Mouse (Mus musculus) liver, postnatal 0 days (tissue): ENCODE results near the gene Fam131c. TPM values are rescaled to one million over a fixed set of nuclear protein-coding genes. Genes with fewer than 3 reads are reported as not detected.

Source experiments
- ATAC-seq: fragments of 200-750 bp; cut with Nextera tagmentation; 2 replicates; pipeline ENCODE4 v1.8.0; 2017; ENCODE audit warnings: mild to moderate bottlenecking, moderate library complexity
- DNase-seq: peaks from one replicate; pipeline ENCODE4 v3.0.0-alpha.2; 2016
- H3K27ac ChIP-seq: fragments of 300-500 bp; sonication (generic); 2 replicates; pipeline ENCODE4 v1.5.1; 2014; ENCODE audit warnings: antibody characterized with exemption, moderate library complexity, mild to moderate bottlenecking, low read depth
- H3K27me3 ChIP-seq: fragments of 300-500 bp; sonication (generic); 2 replicates; pipeline ENCODE4 v1.6.1; 2014; ENCODE audit warnings: low read length, control low read depth, mixed read lengths; ENCODE audit not compliant: insufficient read depth
- H3K36me3 ChIP-seq: fragments of 300-500 bp; sonication (generic); replicated peaks from 2 replicates; pipeline ENCODE4 v1.6.1; 2014; ENCODE audit warnings: mild to moderate bottlenecking, control low read depth, low read length, moderate library complexity, mixed read lengths; ENCODE audit not compliant: insufficient read depth
- H3K4me1 ChIP-seq: fragments of 300-500 bp; sonication (generic); 2 replicates; pipeline ENCODE4 v1.6.1; 2014; ENCODE audit warnings: antibody characterized with exemption, mild to moderate bottlenecking, control low read depth; ENCODE audit not compliant: insufficient read depth
- H3K4me2 ChIP-seq: fragments of 300-500 bp; sonication (generic); 2 replicates; pipeline ENCODE4 v1.6.1; 2014; ENCODE audit warnings: low read depth, mild to moderate bottlenecking, low read length, moderate library complexity, mixed read lengths
- H3K4me3 ChIP-seq: fragments of 300-500 bp; sonication (generic); 2 replicates; pipeline ENCODE4 v1.5.1; 2014; ENCODE audit warnings: low read depth, low read length
- H3K9ac ChIP-seq: fragments of 300-500 bp; sonication (generic); replicated peaks from 2 replicates; pipeline ENCODE4 v1.6.1; 2014; ENCODE audit warnings: mild to moderate bottlenecking, moderate library complexity
- H3K9me3 ChIP-seq: fragments of 300-500 bp; sonication (generic); 2 replicates; pipeline ENCODE4 v1.6.1; 2016; ENCODE audit warnings: mild to moderate bottlenecking, control low read depth, low read length, mixed read lengths
- CTCF ChIP-seq: sonication (generic); IDR thresholded peaks from 2 replicates; pipeline ENCODE4 v1.5.1; 2016; ENCODE audit warnings: antibody characterized with exemption, low read depth
- EP300 ChIP-seq: IDR thresholded peaks from 2 replicates; pipeline ENCODE4 v1.6.1; 2016; ENCODE audit warnings: antibody characterized with exemption, low read depth, mild to moderate bottlenecking
- WGBS: fragments of 180-500 bp; shearing (Covaris S2); extraction: QIAGEN DNeasy Blood & Tissue Kit; methylation state at CpG from one replicate; pipeline ENCODE4 v1.1.7; 2014; ENCODE audit not compliant: insufficient replicate concordance; 5-methylcytosine and 5-hydroxymethylcytosine counted together
- polyA plus RNA-seq: library from polyadenylated mRNA; unstranded; fragments of >200 nt; fragmentation: Nextera tagmentation; extraction: Ambion mirVana; gene quantifications from 2 replicates; pipeline ENCODE4 v1.2.1, GENCODE M21; 2015

Fam131c gene
- polyA plus RNA-seq, 1 experiment from 2014 or later: 0.53 TPM

DNA sequence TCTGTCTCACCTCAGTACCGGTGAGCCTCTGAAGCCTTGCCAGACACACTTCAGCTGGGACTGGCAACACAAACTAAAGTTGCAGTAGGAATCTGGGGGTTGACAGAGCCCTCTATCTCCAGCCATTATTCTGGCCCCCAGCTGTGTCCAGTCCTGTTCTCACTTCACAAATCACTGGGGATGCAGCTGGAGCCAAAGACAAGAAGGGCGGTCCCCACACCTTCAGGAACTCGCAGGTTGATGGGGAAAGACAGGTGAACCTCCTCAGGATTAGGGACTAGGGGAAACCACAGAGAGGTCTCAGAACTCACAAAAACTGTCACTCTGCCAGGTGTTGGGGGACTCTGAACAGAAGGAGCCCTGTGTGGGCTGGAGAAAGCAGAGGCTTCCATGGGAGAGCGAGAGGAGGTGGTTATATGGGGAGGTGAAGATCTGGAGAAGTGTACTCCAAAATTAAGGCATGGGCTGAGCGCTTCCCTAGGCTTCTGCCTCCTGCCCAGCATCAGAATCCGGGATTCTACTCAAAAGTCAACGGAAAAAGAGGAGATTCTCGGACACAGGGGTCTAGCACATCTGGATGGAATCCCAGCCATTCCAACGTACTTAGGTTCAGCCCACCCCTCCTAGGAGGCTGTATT is 52.3 kb downstream of the Fam131c start, which contains the start of gene Hspb7:
Hspb7 (plus strand) TSS at position 588 of the 638 bp plus-strand sequence.
- no peak within 1 kb of the TSS for H3K4me2 ChIP-seq
- TF ChIP-seq CTCF (no peak), EP300 (no peak)
- ATAC-seq (no peak), DNase-seq (no peak)
- no peaks in the 10 kb centered on the region; the same call in 1 of the 2 replicates for H3K4me1 ChIP-seq
- H3K36me3 ChIP-seq: no peaks in the 10 kb centered on the region
- H3K27ac ChIP-seq: no peak within 1 kb of the TSS
- WGBS: 58% methylated on average over 9 of the region's 9 CpGs
- no peaks in the 10 kb centered on the region for H3K9me3 ChIP-seq
- no peak within 1 kb of the TSS for H3K4me3 ChIP-seq
- H3K27me3 ChIP-seq: peaks cover 12% of the 10 kb centered on the region; the same call in 1 of the 2 replicates
- H3K9ac ChIP-seq: no peak within 1 kb of the TSS

DNA sequence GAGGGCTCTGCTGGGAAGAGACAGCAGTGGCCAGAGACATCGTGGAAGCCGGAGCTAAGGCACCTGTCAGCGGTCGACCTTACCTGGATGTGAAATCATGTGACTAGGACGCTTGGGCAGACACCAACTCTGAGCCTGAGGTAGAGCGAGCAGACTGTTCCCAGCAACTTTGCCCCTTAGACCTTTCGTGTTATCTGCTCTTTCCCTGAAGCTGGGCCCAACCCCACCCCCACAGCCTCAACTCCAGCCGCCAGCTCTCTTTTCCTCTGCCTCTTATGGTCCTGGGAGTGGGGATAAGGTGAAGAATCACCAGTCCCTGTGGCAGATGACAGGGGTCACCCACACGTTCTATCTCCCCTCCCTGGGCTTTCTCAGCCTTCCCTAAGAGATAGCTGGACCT is 52.9 kb downstream of the Fam131c start:
- Histone ChIP-seq H3K4me3 (no peak overlapping the region), H3K27ac (no peak overlapping the region), H3K9ac (no peak overlapping the region), H3K4me2 (no peak overlapping the region), H3K36me3 (no peaks in the 10 kb centered on the region), H3K4me1 (peaks cover 4% of the 10 kb centered on the region), H3K9me3 (no peaks in the 10 kb centered on the region), H3K27me3 (peaks cover 17% of the 10 kb centered on the region; the same call in 1 of the 2 replicates)
- ATAC-seq (no peak), DNase-seq (no peak)
- TF ChIP-seq EP300: no peak
- TF ChIP-seq CTCF: no peak
- 41% methylated on average over 9 of the region's 9 CpGs for WGBS

DNA sequence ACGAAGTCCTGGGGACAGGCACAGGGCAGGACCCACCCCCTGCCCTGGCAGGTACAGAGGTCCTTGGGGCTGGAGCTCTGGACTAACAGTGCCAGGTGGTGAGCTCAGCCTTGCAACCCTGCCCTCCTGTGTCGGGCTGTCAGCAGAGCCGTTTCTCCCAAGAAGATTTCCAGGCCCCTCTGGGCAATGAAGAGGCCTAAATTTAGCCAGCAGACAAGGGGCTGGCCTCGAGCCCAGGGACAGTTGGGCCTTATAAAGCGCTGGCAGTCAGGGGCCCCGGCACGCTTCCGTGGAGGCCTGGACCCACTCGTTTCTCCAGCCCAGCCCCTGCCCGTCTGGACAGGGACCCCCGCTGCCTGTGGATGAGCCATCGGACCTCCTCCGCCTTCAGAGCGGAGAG is 53.4 kb downstream of the Fam131c start:
- H3K4me3 ChIP-seq: no peak overlapping the region
- H3K9ac ChIP-seq: no peak overlapping the region
- no peaks in the 10 kb centered on the region for H3K9me3 ChIP-seq
- TF ChIP-seq CTCF (no peak), EP300 (no peak)
- H3K4me1 ChIP-seq: peaks cover 5% of the 10 kb centered on the region
- 60% methylated on average over 14 of the region's 14 CpGs for WGBS
- H3K36me3 ChIP-seq: no peaks in the 10 kb centered on the region
- no peak for DNase-seq
- no peak overlapping the region for H3K27ac ChIP-seq
- no peak overlapping the region for H3K4me2 ChIP-seq
- peaks cover 19% of the 10 kb centered on the region; the same call in 1 of the 2 replicates for H3K27me3 ChIP-seq
- no peak for ATAC-seq

DNA sequence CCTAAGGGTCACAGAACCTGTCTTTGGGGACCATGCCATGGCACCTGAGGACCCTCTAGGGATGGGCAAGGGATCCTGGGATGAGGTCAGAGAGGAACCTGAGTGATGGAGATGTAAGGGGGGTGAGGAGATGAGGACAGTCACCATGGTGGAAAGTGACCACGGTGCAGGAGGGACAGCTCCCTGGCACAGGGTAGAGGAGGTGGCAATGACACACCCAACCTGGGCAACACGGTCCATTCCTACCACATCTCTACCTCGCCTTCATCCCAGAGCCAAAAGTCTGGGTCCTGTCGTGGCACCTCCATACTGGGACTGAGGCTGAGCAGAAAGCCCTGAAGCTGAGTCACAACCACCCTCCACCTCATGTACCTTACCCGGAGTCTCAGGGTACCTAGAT is 54.8 kb downstream of the Fam131c start:
- WGBS: 71% methylated on average over 5 of the region's 5 CpGs
- H3K9me3 ChIP-seq: no peaks in the 10 kb centered on the region
- no peak for TF ChIP-seq CTCF
- no peak for TF ChIP-seq EP300
- no peak overlapping the region for H3K27ac ChIP-seq
- no peak overlapping the region for H3K4me2 ChIP-seq
- H3K27me3 ChIP-seq: peaks cover 19% of the 10 kb centered on the region; the same call in 1 of the 2 replicates
- DNase-seq (no peak), ATAC-seq (no peak)
- no peak overlapping the region for H3K9ac ChIP-seq
- peaks cover 5% of the 10 kb centered on the region for H3K4me1 ChIP-seq
- no peaks in the 10 kb centered on the region for H3K36me3 ChIP-seq
- H3K4me3 ChIP-seq: no peak overlapping the region

GRCm38 (mm10) chr4:141423288-141423687 is 55.3 kb downstream of the Fam131c start:
- H3K27ac ChIP-seq: no peak overlapping the region
- H3K4me3 ChIP-seq: no peak overlapping the region
- H3K9ac ChIP-seq: no peak overlapping the region
- H3K9me3 ChIP-seq: no peaks in the 10 kb centered on the region
- ATAC-seq (no peak), DNase-seq (no peak)
- H3K4me1 ChIP-seq: peaks cover 5% of the 10 kb centered on the region
- H3K27me3 ChIP-seq: peaks cover 19% of the 10 kb centered on the region; the same call in 1 of the 2 replicates
- H3K4me2 ChIP-seq: no peak overlapping the region
- TF ChIP-seq EP300: no peak
- no peak for TF ChIP-seq CTCF
- H3K36me3 ChIP-seq: no peaks in the 10 kb centered on the region
- 80% methylated on average over 5 of the region's 5 CpGs for WGBS

DNA sequence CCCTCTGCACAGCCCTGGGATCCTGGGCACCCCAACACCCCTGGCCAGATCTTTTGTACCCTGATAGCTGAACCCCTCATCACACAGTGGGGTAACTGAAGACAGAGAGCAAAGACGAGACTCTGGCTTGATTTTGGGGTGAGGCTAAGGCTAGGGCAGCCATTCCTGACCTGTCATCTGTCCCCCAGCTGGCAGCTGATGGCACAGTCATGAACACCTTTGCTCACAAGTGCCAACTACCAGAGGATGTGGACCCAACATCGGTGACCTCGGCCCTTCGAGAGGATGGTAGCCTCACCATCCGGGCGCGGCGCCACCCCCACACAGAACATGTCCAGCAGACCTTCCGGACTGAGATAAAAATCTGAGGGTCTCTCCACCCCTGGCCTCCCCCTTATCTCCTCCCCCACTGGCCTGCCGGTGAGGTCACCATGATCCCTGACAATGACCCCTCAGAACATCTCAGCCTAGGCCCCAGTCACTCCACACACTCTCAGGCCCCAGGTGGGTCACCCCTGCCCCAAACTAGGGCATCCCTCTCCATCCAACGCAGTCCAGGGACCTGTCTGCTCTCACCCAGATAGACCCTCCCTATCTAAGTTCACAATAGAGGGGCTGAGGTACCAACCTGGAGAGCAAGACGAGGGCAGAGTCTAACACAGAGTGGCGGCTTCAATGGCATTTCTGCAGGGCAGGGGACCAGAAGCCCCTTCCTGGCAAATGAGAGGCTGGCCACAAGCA is 55.8 kb downstream of the Fam131c start:
- no peak for ATAC-seq
- DNase-seq: no peak
- Histone ChIP-seq H3K4me2 (no peak overlapping the region), H3K9me3 (no peaks in the 10 kb centered on the region), H3K9ac (no peak overlapping the region), H3K27me3 (peaks cover 19% of the 10 kb centered on the region; the same call in 1 of the 2 replicates), H3K4me1 (peaks cover 5% of the 10 kb centered on the region), H3K36me3 (no peaks in the 10 kb centered on the region), H3K27ac (no peak overlapping the region), H3K4me3 (no peak overlapping the region)
- WGBS: 75% methylated on average over 13 of the region's 13 CpGs
- TF ChIP-seq CTCF (no peak), EP300 (no peak)
